Mouse (Mus musculus) heart, adult 2 months (tissue): Measurements from ENCODE around the gene Prkd3. TPM values are rescaled to one million over a fixed set of nuclear protein-coding genes. Genes with fewer than 3 reads are reported as not detected.

Experiments used
- DNase-seq, 2 experiments: peaks; one replicate each; pipeline ENCODE4 v3.0.0; 2021
- H3K27ac ChIP-seq: fragments of 200-600 bp; 2 replicates; pipeline ENCODE4 v1.8.1; 2022
- H3K27me3 ChIP-seq: fragments of 200-500 bp; 2 replicates; pipeline ENCODE4 v1.6.1; 2012; ENCODE audit warnings: mild to moderate bottlenecking, low read length, inconsistent platforms, mixed read lengths; ENCODE audit not compliant: control insufficient read depth, insufficient read depth
- H3K36me3 ChIP-seq: fragments of 200-500 bp; 2 replicates; pipeline ENCODE4 v1.6.1; 2012; ENCODE audit warnings: low read length, inconsistent platforms; ENCODE audit not compliant: control insufficient read depth, insufficient read depth
- H3K4me1 ChIP-seq: fragments of 200-500 bp; 2 replicates; pipeline ENCODE4 v1.6.1; 2011; ENCODE audit warnings: low read length; ENCODE audit not compliant: control insufficient read depth, insufficient read depth
- H3K4me3 ChIP-seq: fragments of 200-600 bp; 2 replicates; pipeline ENCODE4 v1.8.1; 2022
- H3K79me2 ChIP-seq: fragments of 200-500 bp; replicated peaks from 2 replicates; pipeline ENCODE4 v1.6.1; 2012; ENCODE audit warnings: mild to moderate bottlenecking, inconsistent platforms, low read length, moderate library complexity, mixed read lengths; ENCODE audit not compliant: control insufficient read depth, insufficient read depth
- H3K9ac ChIP-seq: fragments of 200-500 bp; 2 replicates; pipeline ENCODE4 v1.6.1; 2012; ENCODE audit warnings: low read depth, mild to moderate bottlenecking, control low read depth, inconsistent platforms, low read length, mixed read lengths
- CTCF ChIP-seq: fragments of 200-600 bp; IDR thresholded peaks from 2 replicates; pipeline ENCODE4 v1.8.1; 2022; ENCODE audit warnings: antibody characterized with exemption, mild to moderate bottlenecking, moderate library complexity
- EP300 ChIP-seq: fragments of 200-500 bp; IDR thresholded peaks from 2 replicates; pipeline ENCODE4 v1.6.1; 2011; ENCODE audit warnings: low read depth, low read length, control low read depth; ENCODE audit not compliant: insufficient read depth
- POLR2A ChIP-seq: fragments of 200-500 bp; IDR thresholded peaks from 2 replicates; pipeline ENCODE4 v1.6.1; 2011; ENCODE audit warnings: mild to moderate bottlenecking, low read depth, low read length, control low read depth; ENCODE audit not compliant: insufficient read depth
- WGBS: fragments of 180-500 bp; shearing (Covaris S2); methylation state at CpG from one replicate; pipeline ENCODE4 v1.1.7; 2018; 5-methylcytosine and 5-hydroxymethylcytosine counted together
- intact Hi-C: fragments of 180-260 bp; cut with DNase I; formaldehyde crosslinking; loops from one replicate; pipeline ENCODE4 v1.15.1; 2025
- polyA plus RNA-seq: library from polyadenylated mRNA; depleted of rRNA; stranded (reverse); fragments of >200 nt; gene quantifications from 2 replicates; pipeline ENCODE4 v1.2.3, GENCODE M21; 2012
- total RNA-seq, 2 experiments: library from RNA; stranded (reverse); gene quantifications; 2 replicates each; pipeline ENCODE4 v1.2.3; 2021

The Prkd3 gene
- total and polyA plus RNA-seq, 3 experiments, result 6.9 to 16.6 (median 16.3) TPM

- Histone ChIP-seq H3K79me2 (no peaks in the 10 kb centered on the region), H3K9ac (peak within 1 kb of the TSS; percentile 81), H3K4me1 (peaks cover 2% of the 10 kb centered on the region; the same call in 1 of the 2 replicates), H3K27me3 (no peaks in the 10 kb centered on the region), H3K27ac (peak within 1 kb of the TSS; percentile 82), H3K36me3 (peaks cover 2% of the 10 kb centered on the region; the same call in 1 of the 2 replicates), H3K4me3 (peak within 1 kb of the TSS; percentile 67)
- DNase-seq, result peak; percentile 88 to 89
- peak; percentile 90 for TF ChIP-seq POLR2A
- TF ChIP-seq CTCF, result no peak
- TF ChIP-seq EP300, result peak; percentile 55
- under 1% methylated on average over 37 of the region's 37 CpGs for WGBS
- intact Hi-C loops, result loop anchor here (1.0 kb wide), 1 partner anchor 21 kb away; the partner anchor contains the start of genes Cebpz and Ndufaf7
Measured at GRCm38 (mm10) chr17:78916369-78916813, 104.2 kb downstream of the Prkd3 start, which contains the start of gene Cebpzos. Gene Cebpzos, plus strand, starts transcription at chr17:78916500.

- Histone ChIP-seq H3K36me3 (no peaks in the 10 kb centered on the region; the same call in 1 of the 2 replicates), H3K9ac (peak overlapping the region; percentile 81), H3K27ac (peak overlapping the region; percentile 82), H3K4me1 (peaks cover 2% of the 10 kb centered on the region; the same call in 1 of the 2 replicates), H3K4me3 (peak overlapping the region; percentile 67), H3K79me2 (no peaks in the 10 kb centered on the region), H3K27me3 (no peaks in the 10 kb centered on the region)
- TF ChIP-seq CTCF (no peak), POLR2A (no peak), EP300 (no peak)
- WGBS, result 48% methylated on average over 6 of the region's 6 CpGs
- intact Hi-C loops, result loop anchor here (1.0 kb wide), 1 partner anchor 22 kb away; the partner anchor contains the start of genes Cebpz and Ndufaf7
- no peak for DNase-seq
Measured at GRCm38 (mm10) chr17:78915772-78916171, 104.8 kb downstream of the Prkd3 start.

GRCm38 (mm10) chr17:78913921-78914320 lies 106.7 kb downstream of the Prkd3 start:
- H3K27ac ChIP-seq, result no peak overlapping the region
- intact Hi-C loops, result no loop called here
- H3K4me1 ChIP-seq, result peaks cover 2% of the 10 kb centered on the region; the same call in 1 of the 2 replicates
- TF ChIP-seq EP300 (no peak), CTCF (no peak), POLR2A (no peak)
- no peaks in the 10 kb centered on the region for H3K79me2 ChIP-seq
- H3K9ac ChIP-seq, result no peak overlapping the region
- H3K4me3 ChIP-seq, result no peak overlapping the region
- H3K36me3 ChIP-seq, result no peaks in the 10 kb centered on the region
- WGBS, result 77% methylated on average over 3 of the region's 3 CpGs
- no peaks in the 10 kb centered on the region for H3K27me3 ChIP-seq
- no peak for DNase-seq

GRCm38 (mm10) chr17:78912861-78913281 lies 107.7 kb downstream of the Prkd3 start:
- intact Hi-C loops, result no loop called here
- Histone ChIP-seq H3K4me3 (no peak overlapping the region), H3K27me3 (no peaks in the 10 kb centered on the region), H3K4me1 (peaks cover 2% of the 10 kb centered on the region; the same call in 1 of the 2 replicates), H3K79me2 (no peaks in the 10 kb centered on the region), H3K27ac (no peak overlapping the region), H3K9ac (no peak overlapping the region), H3K36me3 (no peaks in the 10 kb centered on the region)
- DNase-seq, result no peak
- WGBS, result 15% methylated on average over 6 of the region's 6 CpGs
- no peak for TF ChIP-seq EP300

GRCm38 (mm10) chr17:78909374-78909773 lies 111.2 kb downstream of the Prkd3 start:
- no peaks in the 10 kb centered on the region for H3K79me2 ChIP-seq
- H3K27me3 ChIP-seq, result no peaks in the 10 kb centered on the region
- H3K9ac ChIP-seq, result no peak overlapping the region
- H3K36me3 ChIP-seq, result no peaks in the 10 kb centered on the region
- no peak overlapping the region for H3K4me3 ChIP-seq
- no peak for DNase-seq
- intact Hi-C loops, result no loop called here
- 67% methylated on average over 2 of the region's 2 CpGs for WGBS
- H3K27ac ChIP-seq, result no peak overlapping the region
- no peaks in the 10 kb centered on the region for H3K4me1 ChIP-seq
- TF ChIP-seq CTCF (no peak), EP300 (no peak), POLR2A (no peak)

- no peak for DNase-seq
- H3K79me2 ChIP-seq, result no peaks in the 10 kb centered on the region
- H3K36me3 ChIP-seq, result no peaks in the 10 kb centered on the region
- H3K4me1 ChIP-seq, result no peaks in the 10 kb centered on the region
- H3K9ac ChIP-seq, result no peak within 1 kb of the TSS
- TF ChIP-seq EP300 (no peak), CTCF (no peak), POLR2A (no peak)
- no peaks in the 10 kb centered on the region for H3K27me3 ChIP-seq
- WGBS, result 82% methylated on average over 5 of the region's 5 CpGs
- H3K4me3 ChIP-seq, result no peak within 1 kb of the TSS
- intact Hi-C loops, result no loop called here
- no peak within 1 kb of the TSS for H3K27ac ChIP-seq
Measured at GRCm38 (mm10) chr17:78906892-78907291, 113.7 kb downstream of the Prkd3 start, which contains the start of gene Sult6b1. Gene Sult6b1, minus strand, starts transcription at chr17:78906992.
